Mouse (Mus musculus) hindbrain, embryonic 11.5 days (tissue): Measurements from ENCODE around the gene Timeless. TPM values are rescaled to one million over a fixed set of nuclear protein-coding genes. Genes with fewer than 3 reads are reported as not detected.

Experiments
- ATAC-seq: fragments of 200-750 bp; cut with Nextera tagmentation; 2 replicates; pipeline ENCODE4 v1.8.0; 2017; ENCODE audit warnings: mild to moderate bottlenecking, moderate TSS enrichment, moderate library complexity; ENCODE audit not compliant: low FRiP score
- DNase-seq: peaks from one replicate; pipeline ENCODE4 v3.0.0-alpha.2; 2015; ENCODE audit warnings: low spot score
- H3K27ac ChIP-seq: fragments of 300-500 bp; sonication (generic); 2 replicates; pipeline ENCODE4 v1.5.1; 2014; ENCODE audit warnings: mild to moderate bottlenecking, low read depth, low read length
- H3K27me3 ChIP-seq: fragments of 300-500 bp; sonication (generic); 2 replicates; pipeline ENCODE4 v1.6.1; 2014; ENCODE audit warnings: mild to moderate bottlenecking, low read length, moderate library complexity, mixed read lengths; ENCODE audit not compliant: control insufficient read depth, insufficient read depth
- H3K36me3 ChIP-seq: fragments of 300-500 bp; sonication (generic); 2 replicates; pipeline ENCODE4 v1.6.1; 2014; ENCODE audit warnings: mild to moderate bottlenecking, low read length, moderate library complexity, mixed read lengths; ENCODE audit not compliant: control insufficient read depth, insufficient read depth
- H3K4me1 ChIP-seq: fragments of 300-500 bp; sonication (generic); replicated peaks from 2 replicates; pipeline ENCODE4 v1.6.1; 2014; ENCODE audit warnings: low read length, mixed read lengths; ENCODE audit not compliant: control insufficient read depth, insufficient read depth
- H3K4me2 ChIP-seq: fragments of 300-500 bp; sonication (generic); replicated peaks from 2 replicates; pipeline ENCODE4 v1.6.1; 2014; ENCODE audit warnings: mild to moderate bottlenecking, low read depth, low read length
- H3K4me3 ChIP-seq: fragments of 300-500 bp; sonication (generic); 2 replicates; pipeline ENCODE4 v1.5.1; 2014; ENCODE audit warnings: low read depth, low read length
- H3K9ac ChIP-seq: fragments of 300-500 bp; sonication (generic); 2 replicates; pipeline ENCODE4 v1.6.1; 2014; ENCODE audit warnings: low read depth, low read length
- H3K9me3 ChIP-seq: fragments of 300-500 bp; sonication (generic); 2 replicates; pipeline ENCODE4 v1.6.1; 2016; ENCODE audit warnings: low read length; ENCODE audit not compliant: control insufficient read depth
- WGBS: fragments of 180-500 bp; shearing (Covaris S2); extraction: QIAGEN DNeasy Blood & Tissue Kit; methylation state at CpG from one replicate; pipeline ENCODE4 v1.1.7; 2014; 5-methylcytosine and 5-hydroxymethylcytosine counted together
- polyA plus RNA-seq: library from polyadenylated mRNA; unstranded; fragments of >200 nt; fragmentation: Nextera tagmentation; extraction: Ambion mirVana; gene quantifications from 2 replicates; pipeline ENCODE4 v1.2.1, GENCODE M21; 2014

Gene Timeless
- polyA plus RNA-seq, 1 experiment from 2014 or later = 43.1 TPM

GRCm38 (mm10) chr10:128239140-128239539 is 7.3 kb downstream of the Timeless start:
- Histone ChIP-seq H3K36me3 (peaks cover 4% of the 10 kb centered on the region; the same call in 1 of the 2 replicates), H3K4me1 (no peaks in the 10 kb centered on the region), H3K27ac (no peak overlapping the region), H3K4me2 (no peak overlapping the region), H3K9me3 (no peaks in the 10 kb centered on the region), H3K4me3 (no peak overlapping the region), H3K27me3 (no peaks in the 10 kb centered on the region), H3K9ac (no peak overlapping the region)
- WGBS = 91% methylated on average over 4 of the region's 4 CpGs
- DNase-seq (no peak), ATAC-seq (no peak)

- Histone ChIP-seq H3K4me2 (no peak overlapping the region), H3K9ac (no peak overlapping the region), H3K36me3 (peaks cover 4% of the 10 kb centered on the region; the same call in 1 of the 2 replicates), H3K4me3 (no peak overlapping the region), H3K4me1 (no peaks in the 10 kb centered on the region), H3K9me3 (no peaks in the 10 kb centered on the region), H3K27me3 (no peaks in the 10 kb centered on the region), H3K27ac (no peak overlapping the region)
- DNase-seq (no peak), ATAC-seq (no peak)
- WGBS = 94% methylated on average over 18 of the region's 18 CpGs
These were observed 8.3 kb downstream of the Timeless start for GRCm38 (mm10) chr10:128240131-128240530.

GRCm38 (mm10) chr10:128243252-128243651 is 11.4 kb downstream of the Timeless start:
- H3K27ac ChIP-seq = no peak overlapping the region
- ATAC-seq (no peak), DNase-seq (no peak)
- H3K4me2 ChIP-seq = no peak overlapping the region
- H3K36me3 ChIP-seq = peaks cover 14% of the 10 kb centered on the region
- no peaks in the 10 kb centered on the region for H3K4me1 ChIP-seq
- no peak overlapping the region for H3K4me3 ChIP-seq
- H3K27me3 ChIP-seq = no peaks in the 10 kb centered on the region
- no peak overlapping the region for H3K9ac ChIP-seq
- 97% methylated on average over 8 of the region's 8 CpGs for WGBS
- no peaks in the 10 kb centered on the region for H3K9me3 ChIP-seq

DNA sequence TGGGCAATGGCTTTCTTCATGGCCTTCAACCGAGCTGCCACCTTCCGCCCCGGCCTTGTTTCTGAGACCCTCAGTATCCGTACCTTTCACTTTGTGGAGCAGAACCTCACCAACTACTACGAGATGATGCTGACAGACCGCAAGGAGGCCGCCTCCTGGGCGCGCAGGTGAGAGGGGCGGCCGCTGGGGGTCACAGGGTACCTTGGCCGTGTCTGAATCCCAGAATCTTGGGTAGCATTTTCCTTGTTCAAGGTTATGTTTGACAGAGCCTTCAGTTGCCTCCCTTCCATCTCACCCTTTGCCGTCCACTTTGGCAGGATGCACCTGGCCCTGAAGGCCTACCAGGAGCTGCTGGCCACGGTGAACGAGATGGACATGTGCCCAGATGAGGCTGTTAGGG is 12.3 kb downstream of the Timeless start:
- Histone ChIP-seq H3K9me3 (no peaks in the 10 kb centered on the region), H3K4me2 (no peak overlapping the region), H3K4me1 (no peaks in the 10 kb centered on the region), H3K4me3 (no peak overlapping the region), H3K27me3 (no peaks in the 10 kb centered on the region), H3K27ac (no peak overlapping the region), H3K9ac (no peak overlapping the region), H3K36me3 (peaks cover 16% of the 10 kb centered on the region)
- ATAC-seq (no peak), DNase-seq (no peak)
- WGBS = 96% methylated on average over 15 of the region's 15 CpGs

DNA sequence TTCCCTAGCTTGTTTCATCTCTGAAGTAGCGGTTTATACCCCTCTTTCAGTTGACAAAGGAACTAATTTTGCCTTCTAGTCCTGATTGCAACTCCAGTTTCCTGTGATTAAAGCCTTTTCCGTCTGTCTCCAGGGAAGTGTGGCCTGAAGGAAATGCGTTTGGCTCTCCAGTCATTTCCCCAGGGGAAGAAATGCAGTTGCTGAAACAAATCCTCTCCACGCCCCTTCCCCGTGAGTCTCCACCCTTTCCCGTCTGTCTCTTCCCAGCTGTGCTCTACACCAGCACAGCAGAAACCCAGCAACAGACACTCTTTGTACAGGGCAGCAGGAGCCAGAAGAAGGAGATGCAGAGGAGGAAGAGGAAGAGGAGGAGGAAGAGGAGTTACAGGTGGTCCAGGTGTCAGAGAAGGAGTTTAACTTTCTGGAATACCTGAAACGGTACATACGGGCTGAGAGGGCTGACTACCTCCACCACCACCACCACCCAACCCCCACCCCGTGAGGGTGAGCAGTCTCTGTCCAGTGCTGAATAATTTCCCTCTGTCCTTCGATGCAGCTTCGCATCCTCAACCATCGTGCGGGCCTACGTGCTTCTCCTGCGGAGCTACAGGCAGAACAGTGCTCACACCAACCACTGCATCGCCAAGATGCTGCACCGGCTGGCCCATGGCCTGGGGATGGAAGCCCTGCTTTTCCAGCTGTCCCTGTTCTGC is 15.3 kb downstream of the Timeless start:
- Histone ChIP-seq H3K27ac (no peak overlapping the region; the same call in 1 of the 2 replicates), H3K4me1 (no peaks in the 10 kb centered on the region), H3K9me3 (no peaks in the 10 kb centered on the region), H3K4me2 (no peak overlapping the region), H3K9ac (no peak overlapping the region), H3K36me3 (peaks cover 22% of the 10 kb centered on the region), H3K27me3 (no peaks in the 10 kb centered on the region), H3K4me3 (no peak overlapping the region)
- no peak for DNase-seq
- ATAC-seq = no peak
- WGBS = 82% methylated on average over 17 of the region's 17 CpGs

GRCm38 (mm10) chr10:128250565-128250964 is 18.7 kb downstream of the Timeless start:
- no peak overlapping the region for H3K27ac ChIP-seq
- H3K27me3 ChIP-seq = no peaks in the 10 kb centered on the region
- ATAC-seq (no peak), DNase-seq (no peak)
- H3K4me1 ChIP-seq = no peaks in the 10 kb centered on the region
- H3K9ac ChIP-seq = no peak overlapping the region
- no peaks in the 10 kb centered on the region for H3K9me3 ChIP-seq
- H3K4me2 ChIP-seq = no peak overlapping the region
- peaks cover 18% of the 10 kb centered on the region for H3K36me3 ChIP-seq
- no peak overlapping the region for H3K4me3 ChIP-seq
- WGBS = 98% methylated on average over 13 of the region's 13 CpGs

DNA sequence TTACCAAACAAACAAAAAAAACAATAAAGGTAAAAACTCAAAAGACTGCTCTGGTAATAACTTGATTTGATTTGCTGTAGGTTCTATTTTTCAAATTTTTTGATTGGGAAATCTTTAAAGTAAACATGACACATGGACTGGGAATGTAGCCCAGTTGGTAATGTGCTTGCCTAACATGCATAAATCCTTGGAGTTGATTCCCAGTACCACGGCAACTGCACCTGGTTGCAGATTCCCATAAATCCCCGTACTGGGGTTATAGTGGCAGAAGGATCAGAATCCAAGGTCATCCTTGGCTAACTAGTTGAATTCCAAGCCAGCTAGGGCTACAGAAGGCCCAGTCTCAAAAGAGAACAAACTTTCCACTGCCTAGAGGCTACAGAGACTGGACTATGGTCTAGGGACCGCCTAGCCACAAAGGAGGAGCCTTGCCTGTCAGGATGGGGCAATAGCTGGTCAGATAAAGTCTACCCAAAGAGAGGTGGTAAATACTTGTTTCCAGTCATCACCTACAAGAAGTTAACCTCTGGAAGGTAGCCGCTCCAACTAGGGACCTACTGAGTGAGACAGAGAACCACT is 21.9 kb downstream of the Timeless start, which contains the start of gene Apon:
TSS of gene Apon (plus strand) at position 420 of the 579 bp plus-strand sequence.
- WGBS = 94% methylated on average over 4 of the region's 4 CpGs
- Histone ChIP-seq H3K4me3 (no peak within 1 kb of the TSS), H3K9me3 (no peaks in the 10 kb centered on the region), H3K36me3 (peaks cover 6% of the 10 kb centered on the region), H3K4me1 (no peaks in the 10 kb centered on the region), H3K27me3 (no peaks in the 10 kb centered on the region), H3K4me2 (no peak within 1 kb of the TSS), H3K9ac (no peak within 1 kb of the TSS), H3K27ac (no peak within 1 kb of the TSS)
- no peak for ATAC-seq
- DNase-seq = no peak

GRCm38 (mm10) chr10:128255925-128256324 is 24.1 kb downstream of the Timeless start:
- H3K27me3 ChIP-seq = no peaks in the 10 kb centered on the region
- H3K27ac ChIP-seq = no peak overlapping the region
- DNase-seq = no peak
- no peak overlapping the region for H3K4me2 ChIP-seq
- peaks cover 5% of the 10 kb centered on the region for H3K36me3 ChIP-seq
- no peaks in the 10 kb centered on the region for H3K4me1 ChIP-seq
- ATAC-seq = no peak
- 90% methylated on average over 8 of the region's 8 CpGs for WGBS
- H3K9me3 ChIP-seq = no peaks in the 10 kb centered on the region
- H3K9ac ChIP-seq = no peak overlapping the region
- H3K4me3 ChIP-seq = no peak overlapping the region

DNA sequence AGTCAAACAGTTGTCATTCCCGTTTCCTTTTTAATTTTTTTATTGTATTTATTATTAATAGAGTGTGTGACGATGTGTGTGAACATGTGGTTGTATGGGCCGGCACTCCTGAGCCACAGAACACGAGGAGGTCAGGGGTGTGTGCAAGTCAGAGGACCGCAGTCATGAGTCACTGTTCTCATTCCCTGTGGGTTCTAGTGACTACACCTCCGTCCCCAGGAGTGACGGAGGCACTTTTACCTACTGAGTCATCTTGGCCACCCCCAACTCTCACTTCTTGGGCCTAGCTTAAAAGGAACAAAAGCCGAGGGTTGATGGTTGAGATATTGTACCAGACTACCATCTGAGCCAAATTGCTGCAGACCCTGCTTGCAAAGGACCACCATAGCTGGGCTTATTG is 24.5 kb downstream of the Timeless start:
- 92% methylated on average over 8 of the region's 8 CpGs for WGBS
- Histone ChIP-seq H3K4me1 (no peaks in the 10 kb centered on the region), H3K9me3 (no peaks in the 10 kb centered on the region), H3K27me3 (no peaks in the 10 kb centered on the region), H3K27ac (no peak overlapping the region), H3K9ac (no peak overlapping the region), H3K4me2 (no peak overlapping the region), H3K36me3 (peaks cover 3% of the 10 kb centered on the region; the same call in 1 of the 2 replicates), H3K4me3 (no peak overlapping the region)
- DNase-seq (no peak), ATAC-seq (no peak)
